Mouse (Mus musculus) cerebellum, adult (tissue): Measurements from ENCODE around the gene Defb46.

Experiments used
- ATAC-seq: cut with Nextera tagmentation; 2 replicates; pipeline ENCODE4 v1.9.2; 2017; ENCODE audit warnings: mild to moderate bottlenecking, moderate library complexity, mixed read lengths; ENCODE audit not compliant: insufficient number of reproducible peaks, low FRiP score, low TSS enrichment

Defb46 gene

DNA sequence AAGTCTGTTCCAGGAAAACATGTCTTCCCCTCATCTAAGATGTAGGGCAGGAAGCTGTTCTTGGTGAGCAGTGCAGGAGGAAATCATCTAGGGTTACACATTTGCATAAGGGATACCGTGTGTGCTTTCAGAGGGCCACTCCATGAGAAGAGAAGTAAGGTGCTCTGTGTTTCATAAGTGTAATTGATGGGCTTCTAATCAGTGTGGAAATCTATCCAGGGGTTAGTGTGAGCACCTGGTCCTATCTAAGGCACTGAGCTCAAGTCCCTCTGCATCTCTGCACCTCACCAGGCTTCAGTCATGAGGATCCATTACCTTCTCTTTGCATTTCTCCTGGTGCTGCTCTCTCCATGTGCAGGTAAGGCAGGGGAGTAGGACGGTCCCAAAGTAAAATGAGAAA, at the start of gene Defb46:
TSS of gene Defb46 (plus strand) at position 301 of the 400 bp plus-strand sequence.
- ATAC-seq = no peak

DNA sequence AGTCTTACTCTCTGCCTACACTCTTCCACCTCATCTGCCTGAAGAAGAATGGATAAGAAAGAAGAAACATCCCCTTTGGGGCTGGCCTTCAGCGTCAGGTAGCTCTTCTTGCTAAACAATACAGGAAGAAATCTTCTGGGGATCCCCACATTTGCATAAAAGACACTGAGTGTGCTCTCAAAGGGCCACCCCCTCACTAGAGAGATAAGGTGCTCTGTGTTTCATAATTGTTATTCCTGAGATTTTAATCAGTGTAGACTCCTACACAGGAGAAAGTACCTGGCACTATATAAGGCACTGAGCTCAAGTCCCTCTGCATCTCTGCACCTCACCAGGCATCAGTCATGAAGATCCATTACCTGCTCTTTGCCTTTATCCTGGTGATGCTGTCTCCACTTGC, 14.6 kb upstream of the Defb46 start, which contains the start of gene Defb6:
TSS of gene Defb6 (plus strand) at position 318 of the 400 bp plus-strand sequence.
- ATAC-seq = no peak

DNA sequence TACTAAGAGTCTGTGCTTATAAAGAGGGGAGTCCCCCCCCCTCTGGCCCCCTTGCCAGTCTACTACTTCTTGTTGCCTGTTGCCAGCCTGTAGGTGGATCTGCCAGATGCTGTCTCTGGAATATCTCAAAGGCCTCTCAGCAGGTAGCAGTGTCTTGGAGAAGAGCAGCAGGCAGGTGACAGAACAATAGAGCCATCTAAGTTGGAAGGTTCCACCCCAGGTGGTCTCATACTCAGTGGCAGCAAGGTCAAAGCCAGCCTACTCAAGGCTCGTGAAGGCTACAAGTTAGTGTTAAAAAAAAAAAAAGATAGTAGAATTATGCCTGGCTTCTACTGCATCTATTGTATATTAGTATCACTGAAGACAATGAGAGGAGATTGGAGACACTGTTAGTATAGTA, 1.6 kb upstream of the Defb46 start:
- ATAC-seq = no peak

DNA sequence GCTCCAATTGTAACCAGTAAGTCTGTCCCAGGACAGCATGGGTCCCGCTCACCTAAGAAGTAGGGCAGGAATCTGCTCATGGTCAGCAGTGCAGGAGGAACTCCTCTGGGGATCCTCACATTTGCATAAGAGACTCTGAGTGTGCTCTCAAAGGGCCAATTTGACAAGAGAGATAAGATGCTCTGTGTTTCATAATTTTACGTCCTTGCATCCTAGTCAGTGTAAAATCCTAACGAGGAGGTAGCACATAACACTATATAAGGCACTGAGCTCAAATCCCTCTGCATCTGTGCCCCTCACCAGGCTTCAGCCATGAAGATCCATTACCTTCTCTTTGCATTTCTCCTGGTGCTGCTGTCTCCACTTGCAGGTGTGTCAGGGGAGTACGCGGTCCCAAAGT, 7.6 kb downstream of the Defb46 start, which contains the start of gene Defb5:
TSS of gene Defb5 (plus strand) at position 301 of the 400 bp plus-strand sequence.
- ATAC-seq = no peak

DNA sequence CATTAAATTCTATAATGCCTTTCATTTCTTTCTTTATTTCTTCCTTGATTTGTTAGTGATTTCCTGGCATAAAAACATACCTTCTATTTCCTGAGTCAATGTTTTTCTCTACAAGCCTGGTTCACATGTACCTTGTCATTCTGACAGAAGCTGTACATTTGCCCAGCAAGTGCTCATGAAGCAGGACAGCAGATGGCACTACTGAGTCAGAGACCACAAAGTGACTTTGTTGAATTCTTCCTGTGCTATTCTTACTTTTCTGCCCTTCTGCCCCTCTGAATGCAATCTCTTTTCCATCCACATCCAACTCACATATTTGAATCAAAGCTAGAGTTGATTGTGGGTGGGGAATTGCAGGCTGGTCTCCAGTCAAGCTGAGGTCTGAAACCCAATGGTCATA, 18.4 kb downstream of the Defb46 start:
- ATAC-seq = no peak

DNA sequence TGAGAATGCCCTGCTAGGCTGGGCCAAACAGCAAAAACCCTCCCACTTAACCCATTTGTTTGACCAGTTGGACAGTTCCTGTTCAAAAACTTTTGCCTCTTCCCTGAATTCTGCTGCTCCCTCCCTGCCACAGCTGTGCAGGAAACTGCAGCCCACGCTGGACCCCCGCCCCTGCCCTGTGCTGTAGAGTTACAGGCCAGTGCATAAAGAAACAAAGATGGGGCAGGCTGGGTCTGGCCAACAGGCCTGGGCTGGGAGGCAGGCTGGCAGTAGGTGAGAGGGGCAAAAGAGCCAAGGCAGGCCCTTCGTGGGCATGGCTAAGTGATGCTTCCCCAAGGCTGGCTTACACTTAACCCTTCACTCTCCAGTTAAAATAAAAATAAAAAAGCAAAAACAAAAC, 20.0 kb downstream of the Defb46 start:
- no peak for ATAC-seq
